Mouse (Mus musculus) naive thymus-derived CD4-positive, alpha-beta T cell, adult 5 months (primary cell): ENCODE results near the gene Tmco4. TPM values are rescaled to one million over a fixed set of nuclear protein-coding genes. Genes with fewer than 3 reads are reported as not detected.

Source experiments
- polyA plus RNA-seq: library from polyadenylated mRNA; unstranded; fragments of 100-300 nt; shearing (Covaris generic); gene quantifications from one replicate; pipeline ENCODE4 v1.2.1, GENCODE M21; 2017

Gene Tmco4
- 34.6 TPM for polyA plus RNA-seq

GRCm38 (mm10) chr4:138972827-138973718 is at the start of gene Tmco4:
Gene Tmco4 (plus strand): TSS chr4:138972888.

GRCm38 (mm10) chr4:138966866-138967265 is 5.8 kb upstream of the Tmco4 start, which contains the start of gene Rnf186:
Gene Rnf186 (plus strand): TSS chr4:138967112.

GRCm38 (mm10) chr4:139075041-139075711 is 102.5 kb downstream of the Tmco4 start, which contains the start of gene Htr6:
Gene Htr6 (minus strand): TSS chr4:139075570.

GRCm38 (mm10) chr4:139092356-139093195 is 119.9 kb downstream of the Tmco4 start, which contains the start of gene Nbl1:
Gene Nbl1 (minus strand): TSS chr4:139092993.

Other genes starting within 250 kb of the Tmco4 start
- not detected for gene Pla2g2c, start 248.1 kb upstream of the Tmco4 start, polyA plus RNA-seq
- not detected for gene Ubxn10, start 235.7 kb upstream of the Tmco4 start, polyA plus RNA-seq
- not detected for gene Pla2g2f, start 215.3 kb upstream of the Tmco4 start, polyA plus RNA-seq
- gene Pla2g2d, start 197.2 kb upstream of the Tmco4 start, polyA plus RNA-seq: not detected
- gene Pla2g5, start 109.4 kb upstream of the Tmco4 start, polyA plus RNA-seq: not detected
- gene Gm13030, start 98.9 kb upstream of the Tmco4 start, polyA plus RNA-seq: not detected
- gene Pla2g2e, start 94.9 kb upstream of the Tmco4 start, polyA plus RNA-seq: not detected
- 9.4 TPM for gene Otud3, start 58.9 kb upstream of the Tmco4 start, polyA plus RNA-seq
- not detected for gene Rnf186, start 5.8 kb upstream of the Tmco4 start, polyA plus RNA-seq
- gene Htr6, start 102.7 kb downstream of the Tmco4 start, polyA plus RNA-seq: not detected
- gene Nbl1, start 120.1 kb downstream of the Tmco4 start, polyA plus RNA-seq: not detected
- gene Minos1, start 158.2 kb downstream of the Tmco4 start, polyA plus RNA-seq: 244 TPM
- gene Capzb, start 220.0 kb downstream of the Tmco4 start, polyA plus RNA-seq: 460 TPM